Mouse (Mus musculus) kidney, adult 11 months (tissue): Measurements from ENCODE around the gene Fam161a.
A peak's percentile ranks its signal among the peaks of the same experiment; 100 is the strongest.

Source experiments
- DNase-seq: peaks from one replicate; pipeline ENCODE4 v3.0.0; 2022

The Fam161a gene

GRCm38 (mm10) chr11:23007481-23008180, at the start of gene Fam161a:
TSS of gene Fam161a (plus strand) at chr11:23007531.
- DNase-seq: peak; percentile 88

- DNase-seq: no peak
These were observed 49.4 kb upstream of the Fam161a start for GRCm38 (mm10) chr11:22957791-22958374.

DNA sequence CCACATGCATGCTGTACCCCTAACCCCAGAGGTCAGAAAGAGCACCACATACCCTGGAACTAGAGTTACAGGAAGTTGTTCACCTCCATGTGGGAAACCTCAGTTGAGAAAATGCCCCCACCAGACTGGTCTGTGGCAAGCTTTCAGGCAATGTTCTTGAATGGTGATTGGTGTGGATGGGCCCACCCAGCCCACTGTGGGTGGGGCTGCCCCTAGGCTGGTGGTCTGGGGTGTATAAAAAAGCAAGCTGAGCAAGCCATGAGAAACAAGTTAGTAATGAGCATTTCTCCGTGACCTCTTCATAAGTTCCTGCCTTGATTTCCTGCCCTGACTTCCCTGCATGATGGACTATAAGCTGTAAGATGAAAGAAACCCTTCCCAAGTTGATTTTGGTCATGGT, 45.2 kb upstream of the Fam161a start:
- DNase-seq: no peak

- DNase-seq: peak; percentile 2
These were observed 42.9 kb upstream of the Fam161a start for GRCm38 (mm10) chr11:22964401-22964800.

DNA sequence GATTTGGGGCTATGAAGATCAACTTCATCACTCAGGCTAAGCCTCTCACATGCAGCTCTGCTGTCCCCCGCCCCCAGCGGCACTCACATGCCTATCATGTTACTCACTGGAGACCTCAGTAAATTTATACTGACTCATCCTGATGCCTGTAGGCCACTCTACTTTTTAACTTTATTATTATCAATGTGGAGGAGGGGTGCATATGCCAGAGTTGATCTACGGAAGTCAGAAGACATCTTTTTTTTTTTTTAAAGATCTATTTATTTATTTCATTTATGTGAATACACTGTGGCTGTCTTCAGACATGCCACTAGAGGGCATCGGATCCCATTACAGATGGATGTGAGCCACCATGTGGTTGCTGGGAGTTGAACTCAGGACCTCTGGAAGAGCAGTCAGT, 41.8 kb upstream of the Fam161a start:
- DNase-seq: peak; percentile 3

DNA sequence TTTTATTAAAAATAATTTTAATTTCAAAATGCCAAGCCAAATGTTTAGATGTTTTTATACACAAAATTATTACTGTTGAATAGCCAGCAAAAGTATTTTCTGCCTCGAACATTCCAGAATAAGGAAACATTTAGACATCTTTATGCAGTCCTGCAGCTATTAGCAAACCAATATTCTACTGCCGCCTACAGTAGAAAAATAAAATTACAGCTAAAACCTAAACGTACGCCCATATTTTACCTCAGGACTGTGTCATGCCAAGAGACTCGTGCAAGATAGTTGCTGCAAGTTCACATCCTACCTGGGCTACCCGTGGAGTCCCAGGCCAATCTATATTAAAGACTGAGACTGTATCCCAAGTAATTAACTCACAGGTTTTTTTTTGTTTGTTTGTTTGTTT, 37.8 kb upstream of the Fam161a start:
- DNase-seq: no peak

DNA sequence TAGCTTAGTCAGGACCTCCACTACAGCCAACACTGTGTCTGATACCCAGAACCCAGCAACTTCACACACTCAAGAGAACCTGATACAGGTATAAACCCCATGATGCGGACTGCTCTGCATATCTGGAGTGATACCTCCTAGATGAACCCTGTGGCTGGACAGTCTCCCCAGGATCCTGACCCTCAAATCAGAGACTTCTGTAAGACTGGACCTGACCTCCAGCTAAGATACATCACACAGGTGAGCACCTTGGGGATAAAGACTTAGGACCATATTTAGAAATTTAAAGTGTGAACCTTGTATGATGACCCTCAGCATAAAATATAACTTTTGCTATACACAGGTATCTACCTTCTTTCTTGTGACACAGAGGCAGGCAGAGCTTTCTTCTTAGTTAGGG, 36.8 kb upstream of the Fam161a start:
- DNase-seq: no peak

- peak; percentile 85 for DNase-seq
These were observed 35.3 kb upstream of the Fam161a start, which contains the start of gene Zrsr1 for GRCm38 (mm10) chr11:22971835-22972709. TSS of gene Zrsr1 (plus strand) at chr11:22972005.

- DNase-seq: peak; percentile 85
These were observed 34.4 kb upstream of the Fam161a start for GRCm38 (mm10) chr11:22972746-22973526.

DNA sequence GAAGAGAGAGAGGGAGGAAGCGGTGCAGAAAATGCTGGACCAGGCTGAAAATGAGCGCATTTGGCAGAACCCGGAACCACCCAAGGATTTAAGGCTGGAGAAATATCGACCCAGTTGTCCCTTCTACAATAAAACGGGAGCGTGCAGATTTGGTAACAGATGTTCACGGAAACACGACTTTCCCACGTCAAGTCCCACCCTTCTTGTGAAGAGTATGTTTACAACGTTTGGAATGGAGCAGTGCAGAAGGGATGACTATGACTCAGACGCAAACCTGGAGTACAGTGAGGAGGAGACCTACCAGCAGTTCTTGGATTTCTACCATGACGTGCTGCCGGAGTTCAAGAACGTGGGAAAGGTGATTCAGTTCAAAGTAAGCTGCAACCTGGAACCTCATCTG, 33.7 kb upstream of the Fam161a start:
- DNase-seq: no peak

DNA sequence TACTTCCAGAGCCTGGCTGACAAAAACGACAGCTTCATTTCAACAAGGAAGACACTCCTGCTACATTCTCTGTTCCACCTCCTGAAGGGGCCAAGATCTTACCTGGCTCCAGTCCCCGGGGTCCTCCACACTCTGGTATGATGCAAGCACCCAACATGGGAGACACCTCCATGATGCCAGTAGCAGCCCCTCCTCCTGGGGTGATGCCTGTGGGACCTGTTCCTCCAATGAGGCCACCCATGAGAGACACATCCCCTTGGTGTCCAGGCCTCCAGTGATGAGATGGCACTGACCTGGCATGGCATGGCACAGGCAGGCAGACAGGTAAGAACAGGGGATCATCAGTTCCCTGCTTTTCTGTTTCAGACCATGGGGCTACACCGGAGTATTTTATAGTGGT, 29.1 kb upstream of the Fam161a start:
- DNase-seq: no peak

DNA sequence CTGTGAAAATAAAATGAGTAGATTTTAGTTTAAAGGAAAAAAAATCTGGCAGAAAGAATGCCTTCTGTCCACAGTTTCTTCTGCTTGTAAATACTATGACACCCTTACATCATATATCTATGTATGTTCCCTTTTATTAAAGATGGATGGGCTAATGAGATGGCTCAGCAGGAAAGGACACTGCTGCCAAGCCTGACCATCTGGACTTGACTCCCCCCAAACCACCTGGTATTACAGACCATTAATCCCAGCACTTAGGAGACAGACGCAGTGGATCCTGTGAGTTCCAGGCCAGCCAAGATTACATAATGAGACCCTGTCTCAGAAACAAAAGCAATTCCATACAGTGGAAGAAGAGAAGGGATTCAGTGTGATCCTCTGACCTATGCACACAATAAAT, 28.6 kb upstream of the Fam161a start:
- DNase-seq: no peak

GRCm38 (mm10) chr11:22979221-22979620, 28.1 kb upstream of the Fam161a start:
- DNase-seq: no peak

- DNase-seq: no peak
These were observed 26.3 kb upstream of the Fam161a start for GRCm38 (mm10) chr11:22981041-22981440.

GRCm38 (mm10) chr11:22981543-22981950, 25.8 kb upstream of the Fam161a start:
- DNase-seq: no peak

GRCm38 (mm10) chr11:22981984-22982757, 25.2 kb upstream of the Fam161a start, which contains the start of the genes Gm28048 and Commd1:
TSS of gene Gm28048 (minus strand) at chr11:22982090.
TSS of gene Commd1 (minus strand) at chr11:22982382.
- DNase-seq: peak; percentile 93

GRCm38 (mm10) chr11:22982846-22983245, 24.5 kb upstream of the Fam161a start:
- DNase-seq: no peak

GRCm38 (mm10) chr11:22985510-22985909, 21.8 kb upstream of the Fam161a start:
- DNase-seq: no peak

GRCm38 (mm10) chr11:22987357-22987756, 20.0 kb upstream of the Fam161a start:
- DNase-seq: no peak

DNA sequence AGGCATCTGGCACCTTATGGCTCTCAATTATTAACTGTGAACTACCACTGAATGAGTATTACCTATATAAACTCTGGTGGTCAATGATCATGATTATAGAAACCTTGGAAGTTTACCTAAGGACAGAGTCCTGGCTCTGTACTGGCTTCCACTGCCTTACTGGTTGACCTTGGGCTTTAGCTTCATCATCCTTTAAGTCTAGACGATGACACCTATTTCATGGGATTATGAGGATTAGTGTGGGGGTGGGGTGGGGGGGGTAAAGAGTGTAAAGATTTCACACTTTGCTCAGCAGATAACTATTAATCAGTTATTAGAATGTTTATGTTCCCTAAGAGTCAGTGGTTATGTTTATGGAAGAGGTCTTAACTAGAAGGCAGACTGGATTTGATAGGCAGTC, 17.5 kb upstream of the Fam161a start:
- no peak for DNase-seq

GRCm38 (mm10) chr11:22990393-22991126, 16.8 kb upstream of the Fam161a start, which contains the start of gene Cct4:
TSS of gene Cct4 (plus strand) at chr11:22990519.
- DNase-seq: peak; percentile 93
